Mouse (Mus musculus) ovary, postnatal 14 days (tissue): ENCODE data around the gene Aoah.

Experiments used
- DNase-seq: peaks from one replicate; pipeline ENCODE4 v3.0.0; 2022; ENCODE audit warnings: low spot score

The Aoah gene

DNA sequence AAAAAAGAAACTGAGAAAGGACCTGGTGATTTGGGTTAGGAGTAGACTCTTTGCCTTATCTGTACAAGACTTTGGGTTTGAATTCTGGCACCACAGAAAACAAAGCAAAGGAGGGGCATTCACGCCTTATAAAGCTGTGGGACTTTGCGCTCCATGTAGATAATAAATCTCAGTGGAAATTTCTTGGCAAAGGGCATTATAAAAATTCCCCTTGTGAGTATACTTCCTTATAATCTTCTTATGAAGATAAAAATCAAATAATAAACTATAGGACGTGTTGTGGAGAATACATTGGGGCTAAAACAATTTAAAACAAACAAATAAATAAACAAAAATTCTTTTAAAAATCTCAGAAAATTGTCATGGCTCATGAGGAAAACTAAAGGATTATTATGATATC lies 280.9 kb downstream of the Aoah start, which contains the start of gene Olfr1370:
Gene Olfr1370, minus strand, starts transcription at position 101 of the 400 bp plus-strand sequence.
- no peak for DNase-seq

DNA sequence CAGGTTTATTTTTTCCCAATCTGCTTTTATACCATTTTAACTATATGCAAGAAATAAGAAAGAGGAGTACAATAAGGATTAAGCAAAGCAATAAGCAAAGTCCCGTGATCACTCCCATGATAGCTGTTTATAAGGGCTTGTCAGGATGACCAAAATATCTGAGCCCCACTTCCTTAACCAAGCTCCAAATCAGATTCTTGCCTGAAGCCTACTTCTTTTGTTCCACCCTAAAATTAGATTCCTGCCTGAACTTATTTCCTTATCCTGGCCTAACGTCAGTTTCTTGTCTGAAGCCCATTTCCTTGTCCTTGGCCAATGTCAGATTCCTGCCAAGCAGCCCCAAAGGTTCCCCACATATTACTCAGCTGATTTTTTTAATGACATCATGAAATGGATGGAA lies 288.8 kb downstream of the Aoah start:
- no peak for DNase-seq
